Mouse (Mus musculus): ENCODE measurements around the gene Abca8b. TPM values are rescaled to one million over a fixed set of nuclear protein-coding genes. Genes with fewer than 3 reads are reported as not detected.

Gene Abca8b
- polyA plus RNA-seq, 1 experiment from 2014 or later = 1.0 TPM

DNA sequence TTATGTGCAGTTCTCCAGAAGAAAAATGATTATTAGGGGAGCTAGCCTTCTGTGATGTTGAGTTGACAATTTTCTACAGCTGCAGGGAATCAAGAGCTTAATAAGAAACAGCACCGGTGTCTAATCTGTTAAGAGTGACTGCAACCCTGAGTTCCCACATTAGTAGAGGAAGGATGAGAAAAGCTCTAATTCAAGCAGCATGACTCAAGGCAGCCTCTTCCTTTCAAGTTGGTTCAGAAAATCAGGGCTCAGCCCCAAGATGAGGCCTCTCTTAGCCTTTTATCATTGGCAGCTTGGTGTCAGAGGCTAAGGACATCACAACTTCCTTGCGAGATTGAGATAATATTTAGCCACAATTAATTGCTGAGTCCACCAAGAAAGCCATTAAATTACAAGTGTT, 85.8 kb downstream of the Abca8b start:
- Histone ChIP-seq H3K9me3 (ENCODE audit: control insufficient read depth, low read length) (no peaks in the 10 kb centered on the region), H3K27ac (replicated peaks) (no peak overlapping the region), H3K27me3 (ENCODE audit: control insufficient read depth, insufficient read depth, low read length) (no peaks in the 10 kb centered on the region), H3K4me1 (replicated peaks; ENCODE audit: control insufficient read depth, insufficient read depth) (no peaks in the 10 kb centered on the region), H3K4me2 (replicated peaks; ENCODE audit: low read depth) (no peak overlapping the region), H3K9ac (ENCODE audit: low read length) (no peak overlapping the region), H3K36me3 (ENCODE audit: control insufficient read depth, insufficient read depth, low read length) (no peaks in the 10 kb centered on the region), H3K4me3 (ENCODE audit: low read depth, low read length) (no peak overlapping the region)
- WGBS = 54% methylated on average over 2 of the region's 2 CpGs
- TF ChIP-seq CTCF (IDR thresholded peaks at IDR 0.05; ENCODE audit: low read depth) = no peak
- no peak for TF ChIP-seq EP300 (optimal IDR thresholded peaks at IDR 0.05)
- ATAC-seq (ENCODE audit: low FRiP score, low TSS enrichment) (no peak), DNase-seq (ENCODE audit: low spot score) (no peak)

DNA sequence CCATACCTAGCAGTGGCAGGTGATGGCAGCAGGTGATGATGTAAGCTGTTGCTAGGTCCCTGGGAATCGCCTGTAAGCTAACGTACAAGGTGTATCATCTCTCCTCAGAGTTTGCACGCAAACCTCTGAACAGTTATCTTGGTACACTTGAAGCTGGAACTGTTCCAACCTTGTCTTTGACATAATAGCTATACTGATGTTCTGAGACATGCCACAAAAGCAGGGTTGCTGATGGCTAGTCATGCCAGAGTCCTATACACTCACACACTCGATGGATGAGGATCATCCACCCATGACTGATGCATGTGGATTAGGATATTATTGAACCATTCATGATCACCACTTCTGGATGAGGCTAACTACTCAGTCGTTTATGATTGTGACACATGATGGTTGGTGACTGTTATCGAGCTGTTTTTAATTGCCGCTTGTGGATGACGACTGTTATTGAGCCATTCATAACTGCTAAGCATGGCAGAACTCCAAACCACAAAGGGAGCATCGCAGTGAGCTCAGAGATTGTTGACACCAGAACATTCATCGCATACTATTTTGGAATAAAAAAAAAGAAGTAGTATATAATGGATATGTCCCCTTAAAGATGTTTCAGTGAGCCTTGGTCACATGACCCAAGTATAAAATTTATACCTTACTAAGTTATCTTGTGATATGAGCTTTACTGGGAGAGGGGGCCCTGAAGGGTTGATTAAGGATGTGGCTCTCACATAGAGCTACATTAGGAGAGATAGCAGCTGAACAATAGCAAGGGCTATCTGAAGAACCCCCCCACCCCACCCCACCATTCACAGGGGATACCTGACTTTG, 87.2 kb downstream of the Abca8b start:
- no peak for ATAC-seq (ENCODE audit: low FRiP score, low TSS enrichment)
- no peak overlapping the region for H3K4me3 ChIP-seq (ENCODE audit: low read depth, low read length)
- H3K36me3 ChIP-seq (ENCODE audit: control insufficient read depth, insufficient read depth, low read length) = no peaks in the 10 kb centered on the region
- 68% methylated on average over 10 of the region's 10 CpGs for WGBS
- H3K4me2 ChIP-seq (replicated peaks; ENCODE audit: low read depth) = no peak overlapping the region
- no peak overlapping the region for H3K27ac ChIP-seq (replicated peaks)
- H3K27me3 ChIP-seq (ENCODE audit: control insufficient read depth, insufficient read depth, low read length) = no peaks in the 10 kb centered on the region
- H3K4me1 ChIP-seq (replicated peaks; ENCODE audit: control insufficient read depth, insufficient read depth) = no peaks in the 10 kb centered on the region
- DNase-seq (ENCODE audit: low spot score) = no peak
- TF ChIP-seq CTCF (IDR thresholded peaks at IDR 0.05; ENCODE audit: low read depth) (no peak), EP300 (optimal IDR thresholded peaks at IDR 0.05) (no peak)
- no peaks in the 10 kb centered on the region for H3K9me3 ChIP-seq (ENCODE audit: control insufficient read depth, low read length)
- no peak overlapping the region for H3K9ac ChIP-seq (ENCODE audit: low read length)

DNA sequence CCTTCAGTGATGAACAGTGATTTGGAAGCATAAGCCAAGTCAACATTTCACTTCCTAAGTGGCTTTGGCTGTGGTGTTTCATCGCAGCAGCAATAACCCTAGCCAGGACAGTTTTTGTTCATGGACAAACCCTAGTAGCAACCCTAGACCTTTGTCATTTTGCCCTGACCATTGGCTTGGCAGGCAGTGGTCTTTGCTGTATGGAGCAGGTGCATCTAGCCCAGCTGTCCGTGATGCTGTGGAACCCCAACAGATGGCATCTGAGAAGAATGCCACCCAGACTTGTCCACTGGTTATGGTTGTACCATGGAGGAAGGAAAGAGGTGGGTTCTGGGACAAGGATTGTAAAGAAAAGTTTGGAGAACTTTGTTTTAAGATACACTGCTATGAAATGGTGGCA, 88.1 kb downstream of the Abca8b start:
- no peak for ATAC-seq (ENCODE audit: low FRiP score, low TSS enrichment)
- no peak for DNase-seq (ENCODE audit: low spot score)
- Histone ChIP-seq H3K4me3 (ENCODE audit: low read depth, low read length) (no peak overlapping the region), H3K27me3 (ENCODE audit: control insufficient read depth, insufficient read depth, low read length) (no peaks in the 10 kb centered on the region), H3K9ac (ENCODE audit: low read length) (no peak overlapping the region), H3K4me2 (replicated peaks; ENCODE audit: low read depth) (no peak overlapping the region), H3K27ac (replicated peaks) (no peak overlapping the region), H3K4me1 (replicated peaks; ENCODE audit: control insufficient read depth, insufficient read depth) (no peaks in the 10 kb centered on the region), H3K36me3 (ENCODE audit: control insufficient read depth, insufficient read depth, low read length) (no peaks in the 10 kb centered on the region), H3K9me3 (ENCODE audit: control insufficient read depth, low read length) (no peaks in the 10 kb centered on the region)
- WGBS = 86% methylated on average over 2 of the region's 2 CpGs
- no peak for TF ChIP-seq EP300 (optimal IDR thresholded peaks at IDR 0.05)
- TF ChIP-seq CTCF (IDR thresholded peaks at IDR 0.05; ENCODE audit: low read depth) = no peak

DNA sequence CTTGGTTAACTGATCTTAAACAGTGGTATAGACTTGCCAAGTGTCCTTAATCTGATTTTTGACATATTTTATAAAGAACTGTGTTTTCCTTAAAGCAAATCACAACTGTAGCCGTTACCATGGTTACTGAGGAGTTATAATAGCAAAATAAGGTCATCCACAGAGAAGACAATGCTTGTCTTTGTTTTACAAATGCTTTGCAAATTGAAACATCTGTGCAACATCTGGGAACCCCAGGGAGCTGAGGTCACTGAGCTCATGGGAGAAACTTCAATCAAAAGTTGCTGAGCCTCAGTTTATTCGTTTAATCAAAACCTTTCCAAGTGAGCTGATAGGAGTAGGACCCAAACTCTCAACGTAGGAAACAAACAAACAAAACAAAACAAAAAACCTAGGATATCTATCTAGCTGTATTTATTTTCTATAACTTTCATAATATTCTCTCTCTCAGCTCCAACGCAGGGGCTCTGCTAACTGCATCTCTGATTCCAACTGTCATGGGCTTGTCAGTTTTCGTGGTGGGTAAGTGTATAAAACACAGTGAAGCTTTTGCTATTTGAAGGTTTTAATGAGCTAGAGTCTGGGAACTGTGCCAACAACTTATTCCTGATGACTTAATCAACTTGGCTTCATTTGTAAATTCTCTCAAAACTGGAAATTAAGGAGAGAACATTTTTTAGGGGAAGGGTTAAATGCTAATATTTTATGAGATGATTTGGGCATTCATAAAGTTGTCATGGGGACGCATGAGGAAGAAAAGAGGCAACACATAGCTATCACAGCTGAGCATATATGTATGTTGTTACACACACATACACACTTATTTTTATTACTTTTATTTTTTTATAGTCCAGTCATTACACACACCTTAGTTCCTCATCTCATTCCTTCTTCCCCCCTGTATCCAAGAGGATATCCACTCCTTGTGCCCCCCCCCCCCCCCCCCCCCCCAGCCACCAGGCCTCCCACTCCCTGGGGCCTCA, 92.7 kb downstream of the Abca8b start:
- no peak for DNase-seq (ENCODE audit: low spot score)
- TF ChIP-seq EP300 (optimal IDR thresholded peaks at IDR 0.05) (no peak), CTCF (IDR thresholded peaks at IDR 0.05; ENCODE audit: low read depth) (no peak)
- Histone ChIP-seq H3K4me2 (replicated peaks; ENCODE audit: low read depth) (no peak overlapping the region), H3K9ac (ENCODE audit: low read length) (no peak overlapping the region), H3K27me3 (ENCODE audit: control insufficient read depth, insufficient read depth, low read length) (no peaks in the 10 kb centered on the region), H3K9me3 (ENCODE audit: control insufficient read depth, low read length) (no peaks in the 10 kb centered on the region), H3K27ac (replicated peaks) (no peak overlapping the region), H3K4me1 (replicated peaks; ENCODE audit: control insufficient read depth, insufficient read depth) (no peaks in the 10 kb centered on the region), H3K4me3 (ENCODE audit: low read depth, low read length) (no peak overlapping the region), H3K36me3 (ENCODE audit: control insufficient read depth, insufficient read depth, low read length) (no peaks in the 10 kb centered on the region)
- ATAC-seq (ENCODE audit: low FRiP score, low TSS enrichment) = no peak
- WGBS = 35% methylated on average over 6 of the region's 6 CpGs

DNA sequence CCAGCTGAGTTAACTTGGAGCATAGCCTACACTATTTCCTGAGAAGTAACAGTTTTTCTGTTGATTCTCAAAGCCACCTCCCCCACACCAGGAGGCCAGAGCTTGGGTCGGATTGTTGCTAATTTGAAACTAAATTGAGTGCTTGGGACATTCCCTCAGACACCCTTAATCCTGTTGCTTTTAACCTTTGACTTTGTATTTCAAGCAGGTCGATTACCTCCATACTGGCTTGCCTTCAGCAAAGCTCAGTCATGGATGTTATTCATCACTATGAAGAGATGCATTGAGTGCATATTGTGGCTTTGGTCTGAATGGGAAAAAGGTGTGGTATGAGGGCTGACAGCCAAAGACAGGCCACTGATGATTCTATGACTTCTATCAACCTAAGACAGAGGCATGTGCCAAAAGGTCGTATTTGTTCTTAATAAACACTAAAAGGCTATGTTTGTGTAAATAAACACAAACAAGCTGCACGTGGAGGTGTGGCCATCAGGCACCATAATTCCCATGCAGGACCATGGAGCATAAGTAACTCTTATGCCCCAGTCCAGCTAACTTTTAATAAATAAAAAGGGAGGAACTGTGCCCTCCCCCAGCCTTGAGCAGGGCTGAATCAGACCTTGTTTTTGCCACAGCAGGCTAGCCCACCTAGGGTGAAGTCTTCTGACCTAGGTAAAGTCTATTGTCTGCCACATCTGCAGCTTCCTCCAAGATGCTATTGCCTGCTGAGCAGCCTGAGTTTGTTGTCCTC, 95.0 kb downstream of the Abca8b start:
- TF ChIP-seq EP300 (optimal IDR thresholded peaks at IDR 0.05) (no peak), CTCF (IDR thresholded peaks at IDR 0.05; ENCODE audit: low read depth) (no peak)
- H3K27me3 ChIP-seq (ENCODE audit: control insufficient read depth, insufficient read depth, low read length) = no peaks in the 10 kb centered on the region
- no peaks in the 10 kb centered on the region for H3K36me3 ChIP-seq (ENCODE audit: control insufficient read depth, insufficient read depth, low read length)
- H3K4me2 ChIP-seq (replicated peaks; ENCODE audit: low read depth) = no peak overlapping the region
- no peak overlapping the region for H3K9ac ChIP-seq (ENCODE audit: low read length)
- ATAC-seq (ENCODE audit: low FRiP score, low TSS enrichment) (no peak), DNase-seq (ENCODE audit: low spot score) (no peak)
- H3K4me3 ChIP-seq (ENCODE audit: low read depth, low read length) = no peak overlapping the region
- 27% methylated on average over 4 of the region's 4 CpGs for WGBS
- H3K4me1 ChIP-seq (replicated peaks; ENCODE audit: control insufficient read depth, insufficient read depth) = no peaks in the 10 kb centered on the region
- H3K9me3 ChIP-seq (ENCODE audit: control insufficient read depth, low read length) = no peaks in the 10 kb centered on the region
- no peak overlapping the region for H3K27ac ChIP-seq (replicated peaks)
